Mouse (Mus musculus) ES-Bruce4 (cell line): ENCODE measurements at regions not wholly inside any gene's neighbourhood (a gene's known extent, or its start where the extent isn't known, plus 50 kb on each side); places are given as distances from the start of the nearest gene placed in this dataset.

Source experiments
- CTCF ChIP-seq: IDR thresholded peaks from one replicate; pipeline ENCODE4 v1.8.1; 2011; ENCODE audit warnings: low read depth, low read length
- EP300 ChIP-seq: IDR thresholded peaks from 2 replicates; pipeline ENCODE4 v1.6.1; 2011; ENCODE audit warnings: low read depth, low read length; ENCODE audit not compliant: insufficient read depth
- POLR2A ChIP-seq: IDR thresholded peaks from one replicate; pipeline ENCODE4 v1.8.1; 2011; ENCODE audit warnings: low read length; ENCODE audit not compliant: insufficient read depth

GRCm38 (mm10) chr1:183905345-183906142, 107.6 kb upstream of the Dusp10 start:
- TF ChIP-seq EP300 (no peak), CTCF (no peak), POLR2A (no peak)
